Mouse (Mus musculus) left cerebral cortex, adult 2 months (tissue): ENCODE measurements around the gene Mis18a. TPM values are rescaled to one million over a fixed set of nuclear protein-coding genes. Genes with fewer than 3 reads are reported as not detected.
A peak's percentile ranks its signal among the peaks of the same experiment; 100 is the strongest.

Experiments used
- DNase-seq, 2 experiments: peaks; one replicate each; pipeline ENCODE4 v3.0.0; 2021 to 2022; ENCODE audit warnings: low spot score in 2 of 2, mixed read lengths in 1 of 2; ENCODE audit errors: extremely low spot score in 1 of 2
- H3K27ac ChIP-seq: fragments of 200-600 bp; 2 replicates; pipeline ENCODE4 v1.8.1; 2022
- H3K4me3 ChIP-seq: fragments of 200-600 bp; 2 replicates; pipeline ENCODE4 v1.8.1; 2022
- CTCF ChIP-seq: fragments of 200-600 bp; IDR thresholded peaks from 2 replicates; pipeline ENCODE4 v1.8.1; 2022; ENCODE audit warnings: antibody characterized with exemption, mild to moderate bottlenecking, moderate library complexity
- intact Hi-C: fragments of 180-260 bp; cut with DNase I; formaldehyde crosslinking; loops from one replicate; pipeline ENCODE4 v1.15.1; 2025
- total RNA-seq, 2 experiments: library from RNA; stranded (reverse); gene quantifications; 2 replicates each; pipeline ENCODE4 v1.2.3; 2021

Mis18a gene
- total RNA-seq, 2 experiments from 2014 or later: 5.4 to 8.2 TPM

GRCm38 (mm10) chr16:90674651-90675050, 52.6 kb downstream of the Mis18a start:
- intact Hi-C loops: loop anchor here (5.0 kb wide), 1 partner anchor 38 kb away; no protein-coding TSS in a partner anchor
- no peak for DNase-seq
- H3K27ac ChIP-seq: no peak overlapping the region
- no peak for TF ChIP-seq CTCF
- H3K4me3 ChIP-seq: no peak overlapping the region

GRCm38 (mm10) chr16:90673507-90674354, 53.5 kb downstream of the Mis18a start:
- no peak for DNase-seq
- no peak overlapping the region for H3K4me3 ChIP-seq
- H3K27ac ChIP-seq: peak overlapping the region; percentile 5; the same call in 1 of the 2 replicates
- intact Hi-C loops: loop anchor here (5.0 kb wide), 1 partner anchor 39 kb away; no protein-coding TSS in a partner anchor
- no peak; the same call in 1 of the 2 replicates for TF ChIP-seq CTCF

Other genes with a start within 250 kb of the Mis18a start
- under 1 TPM in 1 of 2 experiments, not detected in 1; 0.47 TPM for gene Mrap, start 10.8 kb upstream of the Mis18a start, total RNA-seq
- gene Urb1, start 83.0 kb upstream of the Mis18a start, total RNA-seq: 10 to 100 TPM; 15.8 to 21.3 TPM
- gene Eva1c, start 99.3 kb upstream of the Mis18a start, total RNA-seq: 1 to 10 TPM; 1.7 to 2.7 TPM
- 10 to 100 TPM; 40.6 to 42.1 TPM for gene Cfap298, start 207.7 kb upstream of the Mis18a start, total RNA-seq